Mouse (Mus musculus): ENCODE results near the gene Smarcc1.
A peak's percentile ranks its signal among the peaks of the same experiment; 100 is the strongest.
"Not testable (repeated sequence)": the region's sequence is repeated elsewhere in the genome, so short reads cannot be mapped to it uniquely, and the experiment has no call there.

Smarcc1 gene

GRCm38 (mm10) chr9:110131525-110132197, 14.2 kb downstream of the Smarcc1 start:
- peak; percentile 96 to 99 for DNase-seq (ENCODE audit: low spot score in 2 of 2)

DNA sequence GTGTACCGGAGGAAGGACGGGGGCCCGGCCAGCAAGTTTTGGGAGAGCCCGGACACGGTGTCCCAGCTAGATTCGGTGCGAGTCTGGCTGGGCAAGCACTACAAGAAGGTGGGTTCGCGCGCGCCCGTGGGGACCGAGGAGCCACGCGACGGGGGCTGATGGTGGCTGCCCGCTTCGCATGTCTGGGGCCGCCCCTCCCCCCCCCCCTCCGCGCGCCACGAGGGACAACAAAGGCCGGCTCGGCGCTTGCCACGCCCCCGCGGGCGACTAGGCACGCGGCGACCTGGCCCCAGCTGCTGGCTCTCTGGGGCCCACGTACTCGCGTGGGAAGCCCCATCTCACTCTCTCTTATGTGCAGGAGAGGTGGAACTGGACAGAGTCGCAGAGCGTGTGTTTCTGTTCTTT, 14.7 kb downstream of the Smarcc1 start:
- DNase-seq (ENCODE audit: low spot score in 2 of 2), result no peak

DNA sequence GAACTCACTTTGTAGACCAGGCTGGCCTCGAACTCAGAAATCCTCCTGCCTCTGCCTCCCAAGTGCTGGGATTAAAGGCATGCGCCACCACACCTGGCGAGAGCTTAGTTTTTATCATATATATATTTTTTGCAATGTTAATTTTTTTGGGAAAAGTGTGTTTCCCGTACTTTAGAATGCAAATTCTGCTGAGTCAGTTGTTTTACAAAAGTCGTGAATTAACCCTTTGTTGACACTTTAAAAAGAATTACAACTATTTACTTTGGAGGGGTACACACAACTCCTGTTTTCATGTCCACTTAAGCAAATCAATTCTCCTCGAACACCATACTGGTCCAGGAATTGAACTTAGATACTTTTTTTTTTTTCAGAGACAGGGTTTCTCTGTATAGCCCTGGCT, 15.4 kb downstream of the Smarcc1 start:
- no peak for DNase-seq (ENCODE audit: low spot score in 2 of 2)

- DNase-seq (ENCODE audit: low spot score in 2 of 2), result no peak
Observed at GRCm38 (mm10) chr9:110134176-110134575, 16.7 kb downstream of the Smarcc1 start.

GRCm38 (mm10) chr9:110139119-110139518, 21.6 kb downstream of the Smarcc1 start:
- DNase-seq (ENCODE audit: low spot score in 2 of 2), result no peak

- DNase-seq (ENCODE audit: low spot score in 2 of 2), result no peak
Observed at GRCm38 (mm10) chr9:110142097-110142496, 24.6 kb downstream of the Smarcc1 start.

DNA sequence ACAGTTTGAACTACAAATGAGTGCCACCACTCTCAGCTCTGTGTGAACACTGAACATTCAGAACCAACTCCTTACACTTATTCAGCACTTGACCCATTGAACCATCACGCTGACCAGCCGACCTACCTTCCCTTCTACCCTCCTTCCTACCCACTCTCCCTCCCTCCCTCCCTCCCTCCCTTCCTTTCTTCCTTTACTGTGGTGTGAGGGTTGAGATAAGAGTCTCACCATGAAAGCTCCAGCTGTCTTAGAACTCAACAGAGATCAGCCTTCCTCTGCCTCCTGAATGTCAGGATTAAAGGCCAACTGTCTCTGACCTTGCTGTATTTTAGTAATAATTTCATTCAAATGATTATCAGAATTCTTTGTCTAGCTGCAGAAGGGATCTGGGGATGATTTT, 31.1 kb downstream of the Smarcc1 start:
- no peak for DNase-seq (ENCODE audit: low spot score in 2 of 2)

GRCm38 (mm10) chr9:110159036-110159435, 41.5 kb downstream of the Smarcc1 start:
- no peak for DNase-seq (ENCODE audit: low spot score in 2 of 2)

GRCm38 (mm10) chr9:110160486-110160885, 43.0 kb downstream of the Smarcc1 start:
- not testable (repeated sequence) for DNase-seq (ENCODE audit: low spot score in 2 of 2)

GRCm38 (mm10) chr9:110162441-110162840, 44.9 kb downstream of the Smarcc1 start:
- no peak for DNase-seq (ENCODE audit: low spot score in 2 of 2)

- DNase-seq (ENCODE audit: low spot score in 2 of 2), result no peak
Observed at GRCm38 (mm10) chr9:110163071-110163470, 45.6 kb downstream of the Smarcc1 start.

- no peak for DNase-seq (ENCODE audit: low spot score in 2 of 2)
Observed at GRCm38 (mm10) chr9:110170858-110171257, 53.4 kb downstream of the Smarcc1 start.

DNA sequence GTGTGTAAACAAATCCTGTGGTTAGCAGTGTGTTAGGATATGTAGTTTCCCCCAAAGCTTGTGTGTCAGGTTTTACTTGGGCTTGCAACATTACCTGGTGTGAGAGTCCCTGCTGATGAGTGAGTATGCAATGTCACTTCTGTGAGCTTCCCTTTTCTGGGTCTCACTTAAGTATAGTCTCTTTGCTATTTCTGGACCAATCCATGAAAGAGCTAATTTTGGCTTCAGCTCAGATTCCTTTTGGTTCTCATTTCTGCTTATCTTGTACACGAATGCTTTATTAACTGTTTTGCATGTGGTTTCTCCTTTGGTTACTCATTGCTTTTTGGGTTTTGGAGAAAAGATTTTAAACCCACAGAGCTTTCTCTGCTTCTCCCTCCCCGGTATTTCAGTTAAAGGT, 82.4 kb downstream of the Smarcc1 start:
- DNase-seq (ENCODE audit: low spot score in 2 of 2), result no peak

- no peak for DNase-seq (ENCODE audit: low spot score in 2 of 2)
Observed at GRCm38 (mm10) chr9:110205526-110206404, 88.3 kb downstream of the Smarcc1 start.

GRCm38 (mm10) chr9:110206437-110206836, 88.9 kb downstream of the Smarcc1 start:
- no peak for DNase-seq (ENCODE audit: low spot score in 2 of 2)

GRCm38 (mm10) chr9:110208265-110208664, 90.8 kb downstream of the Smarcc1 start:
- DNase-seq (ENCODE audit: low spot score in 2 of 2), result no peak

DNA sequence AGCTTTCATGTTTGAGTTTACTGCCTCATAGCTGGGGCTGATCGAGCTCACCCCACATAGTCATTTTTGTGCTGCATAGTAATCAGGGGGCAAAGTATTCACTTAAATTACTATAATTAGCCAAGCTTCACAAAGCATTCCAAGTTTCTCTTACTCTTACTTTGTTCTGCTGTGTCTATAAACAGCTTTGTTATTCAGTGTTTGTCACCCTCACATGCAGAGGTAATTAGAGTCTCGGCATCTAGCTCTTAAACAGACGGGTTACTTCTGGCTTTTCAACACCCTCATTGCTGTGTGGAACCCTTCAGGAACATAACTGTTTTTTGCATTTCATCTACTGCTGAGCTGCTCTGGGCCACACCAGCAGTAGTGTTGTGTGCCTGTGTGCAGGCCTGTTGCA, 91.5 kb downstream of the Smarcc1 start:
- DNase-seq (ENCODE audit: low spot score in 2 of 2), result no peak

DNA sequence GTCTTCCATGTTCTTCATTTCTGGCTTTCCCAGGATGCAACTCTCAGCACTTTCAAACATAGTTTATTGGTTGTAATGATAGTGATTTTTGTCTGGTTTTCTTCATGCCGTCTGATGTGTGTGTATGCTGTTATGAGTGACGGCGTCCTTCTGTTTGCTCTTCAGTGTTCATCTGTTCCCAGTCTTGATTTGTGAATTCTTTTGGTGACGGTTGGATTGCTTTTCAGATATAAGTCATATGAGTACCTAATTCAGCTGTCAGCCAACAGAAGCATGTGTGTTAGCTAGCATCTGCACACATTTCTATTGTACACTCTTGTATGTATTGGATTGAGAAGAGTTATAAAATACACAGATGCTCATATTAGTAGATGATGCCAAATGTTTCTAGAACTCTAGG, 106.8 kb downstream of the Smarcc1 start:
- no peak for DNase-seq (ENCODE audit: low spot score in 2 of 2)

GRCm38 (mm10) chr9:110226191-110226590, 108.7 kb downstream of the Smarcc1 start:
- DNase-seq (ENCODE audit: low spot score in 2 of 2), result no peak

- DNase-seq (ENCODE audit: low spot score in 2 of 2), result peak in 1 of 2 experiments; percentile 65
Observed at GRCm38 (mm10) chr9:110228671-110229070, 111.2 kb downstream of the Smarcc1 start.

DNA sequence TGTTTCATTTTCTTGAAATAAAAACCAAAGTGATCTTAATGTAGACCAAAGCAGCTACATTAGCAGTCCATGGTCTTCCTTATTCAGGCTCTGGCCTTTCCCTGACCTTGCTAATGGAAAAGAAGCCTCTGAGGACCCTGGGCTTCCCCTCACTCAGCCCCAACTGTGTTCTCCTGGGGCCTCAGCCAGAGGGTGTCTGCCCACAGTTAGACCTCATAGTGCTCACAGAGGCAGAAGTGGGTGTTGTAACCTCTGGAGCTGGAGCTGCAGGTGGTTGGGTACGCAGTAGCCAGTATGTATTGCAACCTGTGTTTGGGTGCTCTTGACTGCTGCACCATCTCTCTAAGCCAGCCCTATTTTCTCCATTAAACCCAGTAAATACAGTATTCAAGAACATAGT, 111.6 kb downstream of the Smarcc1 start:
- no peak for DNase-seq (ENCODE audit: low spot score in 2 of 2)

GRCm38 (mm10) chr9:110229566-110230248, 112.2 kb downstream of the Smarcc1 start:
- no peak for DNase-seq (ENCODE audit: low spot score in 2 of 2)

Measured in urinary bladder, adult 18-20 months (tissue).